Mouse (Mus musculus) activated CD4-positive, CD25-positive, alpha-beta regulatory T cell, adult 9 weeks (primary cell): ENCODE results near the gene Gm17078. TPM values are rescaled to one million over a fixed set of nuclear protein-coding genes. Genes with fewer than 3 reads are reported as not detected.

Experiments
- polyA plus RNA-seq: library from polyadenylated mRNA; unstranded; fragments of 100-300 nt; shearing (Covaris generic); gene quantifications from one replicate; pipeline ENCODE4 v1.2.1, GENCODE M21; 2017

Gm17078 gene
- polyA plus RNA-seq: not detected

DNA sequence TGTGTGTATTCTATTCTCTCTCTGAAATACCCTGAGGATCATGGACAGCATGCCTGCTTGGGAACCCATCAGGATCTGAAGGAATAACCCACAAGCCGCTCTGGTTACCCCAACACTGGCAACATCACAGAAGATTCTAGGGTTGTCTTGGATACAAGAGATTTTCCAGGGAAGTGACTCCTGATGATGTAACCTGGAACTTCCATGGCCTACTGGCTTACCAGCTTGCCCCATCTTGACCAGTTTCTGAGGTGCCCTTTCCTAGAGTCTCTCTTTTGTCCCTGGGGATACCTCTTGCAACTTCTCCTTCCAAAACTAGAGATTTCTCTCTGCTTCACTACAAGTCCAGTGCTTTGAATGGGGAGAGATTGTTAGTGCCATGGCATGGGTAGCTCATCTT, at the start of gene Gm17078:
Gm17078 (minus strand) TSS at position 101 of the 400 bp plus-strand sequence.

GRCm38 (mm10) chr14:51635566-51635965, 24.5 kb upstream of the Gm17078 start, which contains the start of gene Gm4181:
Gm4181 (minus strand) TSS chr14:51635666.

GRCm38 (mm10) chr14:51592039-51592438, 19.1 kb downstream of the Gm17078 start, which contains the start of gene Gm17174:
Gm17174 (minus strand) TSS chr14:51592139.

DNA sequence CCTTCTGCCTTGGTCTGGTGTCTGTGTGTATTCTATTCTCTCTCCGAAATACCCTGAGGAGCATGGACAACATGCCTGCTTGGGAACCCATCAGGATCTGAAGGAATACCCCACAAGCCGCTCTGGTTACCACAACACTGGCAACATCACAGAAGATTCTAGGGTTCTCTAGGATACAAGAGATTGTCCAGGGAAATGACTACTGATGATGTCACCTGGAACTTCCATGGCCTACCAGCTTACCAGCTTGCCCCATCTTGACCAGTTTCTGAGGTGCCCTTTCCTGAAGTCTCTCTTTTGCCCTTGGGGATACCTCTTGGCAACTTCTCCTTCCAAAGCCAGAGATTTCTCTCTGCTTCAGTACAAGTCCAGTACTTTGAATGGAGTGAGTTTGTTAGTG, 37.1 kb downstream of the Gm17078 start, which contains the start of gene Gm17175:
Gm17175 (minus strand) TSS at position 101 of the 400 bp plus-strand sequence.

Other genes starting within 250 kb of the Gm17078 start
- not detected for gene Gm7247, start 249.6 kb downstream of the Gm17078 start, polyA plus RNA-seq
- not detected for gene Vmn2r88, start 200.5 kb downstream of the Gm17078 start, polyA plus RNA-seq
- not detected for gene Vmn2r89, start 159.5 kb downstream of the Gm17078 start, polyA plus RNA-seq
- gene Gm5622, start 58.5 kb downstream of the Gm17078 start, polyA plus RNA-seq: not detected
- gene Gm17175, start 37.2 kb downstream of the Gm17078 start, polyA plus RNA-seq: not detected
- gene Gm17174, start 19.2 kb downstream of the Gm17078 start, polyA plus RNA-seq: not detected
- not detected for gene Gm4181, start 24.4 kb upstream of the Gm17078 start, polyA plus RNA-seq
- gene Gm17079, start 84.2 kb upstream of the Gm17078 start, polyA plus RNA-seq: not detected
- gene Gm5800, start 105.9 kb upstream of the Gm17078 start, polyA plus RNA-seq: not detected
- not detected for gene Ang4, start 162.3 kb upstream of the Gm17078 start, polyA plus RNA-seq
- not detected for gene AY358078, start 188.7 kb upstream of the Gm17078 start, polyA plus RNA-seq
- not detected for gene Ear6, start 242.4 kb upstream of the Gm17078 start, polyA plus RNA-seq